Mouse (Mus musculus): ENCODE results near the gene Calr3. TPM values are rescaled to one million over a fixed set of nuclear protein-coding genes. Genes with fewer than 3 reads are reported as not detected.

The Calr3 gene
- polyA plus RNA-seq (2014; fragmentation: Illumina TruSeq; extraction: RNeasy Lipid Tissue Mini Kit (QIAGEN cat#74804); ENCODE audit: insufficient read depth, low read depth, low replicate concordance) = 1.7 TPM

GRCm38 (mm10) chr8:72443338-72443993 is at the start of gene Calr3, which contains the start of gene 1700030K09Rik:
Calr3 (minus strand) TSS chr8:72443870.
1700030K09Rik (plus strand) TSS chr8:72443880.

GRCm38 (mm10) chr8:72491680-72492621 is 48.3 kb upstream of the Calr3 start, which contains the start of gene Slc35e1:
Slc35e1 (minus strand) TSS chr8:72492614.

GRCm38 (mm10) chr8:72474826-72475546 is 31.3 kb upstream of the Calr3 start, which contains the start of gene Cherp:
Cherp (minus strand) TSS chr8:72475226.

GRCm38 (mm10) chr8:72421362-72422335 is 22.0 kb downstream of the Calr3 start, which contains the start of gene Eps15l1:
Eps15l1 (minus strand) TSS chr8:72421460.

Other genes starting within 250 kb of the Calr3 start
- gene Cib3, start 231.0 kb downstream of the Calr3 start, polyA plus RNA-seq (2014; fragmentation: Illumina TruSeq; extraction: RNeasy Lipid Tissue Mini Kit (QIAGEN cat#74804); ENCODE audit: insufficient read depth, low read depth, low replicate concordance) = 0.62 TPM
- not detected for gene Gm11034, start 230.2 kb downstream of the Calr3 start, polyA plus RNA-seq (2014; fragmentation: Illumina TruSeq; extraction: RNeasy Lipid Tissue Mini Kit (QIAGEN cat#74804); ENCODE audit: insufficient read depth, low read depth, low replicate concordance)
- 64.0 TPM for gene Fam32a, start 224.1 kb downstream of the Calr3 start, polyA plus RNA-seq (2014; fragmentation: Illumina TruSeq; extraction: RNeasy Lipid Tissue Mini Kit (QIAGEN cat#74804); ENCODE audit: insufficient read depth, low read depth, low replicate concordance)
- gene Ap1m1, start 203.9 kb downstream of the Calr3 start, polyA plus RNA-seq (2014; fragmentation: Illumina TruSeq; extraction: RNeasy Lipid Tissue Mini Kit (QIAGEN cat#74804); ENCODE audit: insufficient read depth, low read depth, low replicate concordance) = 29.5 TPM
- gene Gm10282, start 138.6 kb downstream of the Calr3 start, polyA plus RNA-seq (2014; fragmentation: Illumina TruSeq; extraction: RNeasy Lipid Tissue Mini Kit (QIAGEN cat#74804); ENCODE audit: insufficient read depth, low read depth, low replicate concordance) = 2.8 TPM
- 209 TPM for gene Klf2, start 124.8 kb downstream of the Calr3 start, polyA plus RNA-seq (2014; fragmentation: Illumina TruSeq; extraction: RNeasy Lipid Tissue Mini Kit (QIAGEN cat#74804); ENCODE audit: insufficient read depth, low read depth, low replicate concordance)
- 16.6 TPM for gene Eps15l1, start 22.4 kb downstream of the Calr3 start, polyA plus RNA-seq (2014; fragmentation: Illumina TruSeq; extraction: RNeasy Lipid Tissue Mini Kit (QIAGEN cat#74804); ENCODE audit: insufficient read depth, low read depth, low replicate concordance)
- gene 1700030K09Rik, start within 50 bp of the Calr3 start, polyA plus RNA-seq (2014; fragmentation: Illumina TruSeq; extraction: RNeasy Lipid Tissue Mini Kit (QIAGEN cat#74804); ENCODE audit: insufficient read depth, low read depth, low replicate concordance) = 3.9 TPM
- 12.6 TPM for gene Cherp, start 31.4 kb upstream of the Calr3 start, polyA plus RNA-seq (2014; fragmentation: Illumina TruSeq; extraction: RNeasy Lipid Tissue Mini Kit (QIAGEN cat#74804); ENCODE audit: insufficient read depth, low read depth, low replicate concordance)
- gene Slc35e1, start 48.7 kb upstream of the Calr3 start, polyA plus RNA-seq (2014; fragmentation: Illumina TruSeq; extraction: RNeasy Lipid Tissue Mini Kit (QIAGEN cat#74804); ENCODE audit: insufficient read depth, low read depth, low replicate concordance) = 14.9 TPM
- 3.8 TPM for gene Med26, start 104.4 kb upstream of the Calr3 start, polyA plus RNA-seq (2014; fragmentation: Illumina TruSeq; extraction: RNeasy Lipid Tissue Mini Kit (QIAGEN cat#74804); ENCODE audit: insufficient read depth, low read depth, low replicate concordance)
- 87.2 TPM for gene Smim7, start 127.2 kb upstream of the Calr3 start, polyA plus RNA-seq (2014; fragmentation: Illumina TruSeq; extraction: RNeasy Lipid Tissue Mini Kit (QIAGEN cat#74804); ENCODE audit: insufficient read depth, low read depth, low replicate concordance)
- 15.7 TPM for gene Tmem38a, start 128.2 kb upstream of the Calr3 start, polyA plus RNA-seq (2014; fragmentation: Illumina TruSeq; extraction: RNeasy Lipid Tissue Mini Kit (QIAGEN cat#74804); ENCODE audit: insufficient read depth, low read depth, low replicate concordance)
- gene Nwd1, start 202.8 kb upstream of the Calr3 start, polyA plus RNA-seq (2014; fragmentation: Illumina TruSeq; extraction: RNeasy Lipid Tissue Mini Kit (QIAGEN cat#74804); ENCODE audit: insufficient read depth, low read depth, low replicate concordance) = 0.38 TPM